Mouse (Mus musculus): ENCODE measurements at regions not wholly inside any gene's neighbourhood (a gene's known extent, or its start where the extent isn't known, plus 50 kb on each side); places are given as distances from the start of the nearest gene placed in this dataset.

DNA sequence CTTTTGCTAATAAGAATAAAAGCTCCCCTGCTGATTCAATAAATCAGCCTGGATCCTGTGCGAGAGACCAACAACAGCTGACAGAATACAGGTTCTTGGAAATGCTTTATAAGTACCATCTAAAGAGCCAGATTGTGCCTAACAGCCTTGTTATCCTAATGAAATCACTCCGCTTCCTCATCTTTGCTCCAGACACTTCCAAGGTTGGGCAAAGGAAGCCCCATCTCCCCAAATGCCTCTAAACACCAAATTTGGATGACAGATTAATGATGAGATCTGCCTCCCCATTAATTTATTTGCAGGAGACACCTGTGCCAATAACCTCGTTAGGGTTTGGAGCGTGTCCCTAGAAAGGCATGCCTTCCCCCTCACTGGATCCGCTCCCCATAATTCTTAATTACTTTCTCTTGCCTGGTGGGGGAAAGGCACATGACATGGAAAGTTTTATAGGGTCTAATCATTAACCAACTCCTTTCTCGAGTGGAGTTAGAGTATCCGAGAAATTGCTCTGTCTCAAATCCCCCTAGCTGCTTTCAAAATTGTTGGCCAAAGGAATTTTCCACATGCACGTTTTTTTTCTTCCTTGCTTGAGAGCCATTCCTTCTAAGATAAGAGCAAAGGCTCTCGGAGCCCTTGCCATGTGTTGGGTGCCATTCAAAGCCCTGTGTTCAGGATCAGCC, 179.9 kb upstream of the Esrrg start:
- TF ChIP-seq POLR2A (IDR thresholded peaks at IDR 0.05; ENCODE audit: low read depth, low read length) (no peak), CTCF (IDR thresholded peaks at IDR 0.05; ENCODE audit: extremely low read depth, insufficient read length, insufficient replicate concordance, low read depth, low read length) (no peak)
